Mouse (Mus musculus) heart, adult 8-10 months (tissue): Measurements from ENCODE around the gene Vps37b. TPM values are rescaled to one million over a fixed set of nuclear protein-coding genes. Genes with fewer than 3 reads are reported as not detected.
"Not testable (repeated sequence)": the region's sequence is repeated elsewhere in the genome, so short reads cannot be mapped to it uniquely, and the experiment has no call there.

Experiments
- DNase-seq: peaks from one replicate; pipeline ENCODE4 v3.0.0; 2022; ENCODE audit warnings: low spot score
- total RNA-seq, 4 experiments: library from RNA; stranded (reverse); gene quantifications; 2 replicates each; pipeline ENCODE4 v1.2.4; 2022

The Vps37b gene
- 10 to 100 TPM; 13.7 to 24.0 (median 16.5) TPM for total RNA-seq

DNA sequence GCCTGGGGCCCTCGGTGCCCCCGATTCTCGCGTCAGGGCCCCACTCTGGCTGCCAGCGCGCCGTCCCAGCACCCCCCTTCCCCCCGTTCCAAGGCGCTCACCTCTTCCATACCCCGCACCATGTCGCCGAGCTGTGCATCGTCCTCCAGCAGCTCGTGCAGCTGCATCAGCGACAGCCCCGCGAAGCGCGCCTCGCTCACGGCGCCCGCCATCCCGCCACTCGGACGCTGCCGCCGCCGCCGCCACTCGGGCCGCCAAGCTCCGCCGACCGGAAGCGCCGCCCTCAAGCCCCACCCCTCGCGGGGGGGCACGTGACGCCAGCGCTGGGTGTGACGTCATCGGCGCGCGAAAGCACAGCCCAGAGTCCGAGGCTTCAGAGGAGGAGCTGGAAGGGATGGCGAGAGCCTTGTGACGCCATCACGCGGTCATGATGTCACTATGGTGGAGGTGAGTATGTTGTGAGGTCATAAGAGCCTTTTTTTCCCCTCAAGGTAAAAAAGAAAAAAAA, at the start of gene Vps37b:
Gene Vps37b (minus strand): TSS at position 270 of the 508 bp plus-strand sequence.
- peak; percentile 83 for DNase-seq

DNA sequence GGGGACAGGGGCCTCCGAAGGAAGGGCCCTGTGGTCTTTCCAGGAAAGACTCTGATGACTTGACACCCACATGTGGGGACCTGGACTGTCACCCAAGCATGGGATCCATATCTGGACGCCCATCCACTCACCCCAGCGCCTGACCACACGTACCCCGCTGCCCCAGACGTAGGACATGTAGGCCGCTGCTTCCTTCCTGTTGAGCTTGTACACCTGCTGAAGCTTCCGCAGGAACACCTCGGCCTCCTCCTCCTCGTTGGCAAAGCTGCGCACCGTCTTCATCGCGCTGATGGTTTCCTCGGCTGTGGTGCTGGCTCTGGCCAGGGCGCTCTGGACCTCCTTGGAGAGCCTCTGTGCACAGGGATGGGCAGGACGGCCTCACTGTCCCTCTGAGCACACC, 47.8 kb upstream of the Vps37b start:
- no peak for DNase-seq

DNA sequence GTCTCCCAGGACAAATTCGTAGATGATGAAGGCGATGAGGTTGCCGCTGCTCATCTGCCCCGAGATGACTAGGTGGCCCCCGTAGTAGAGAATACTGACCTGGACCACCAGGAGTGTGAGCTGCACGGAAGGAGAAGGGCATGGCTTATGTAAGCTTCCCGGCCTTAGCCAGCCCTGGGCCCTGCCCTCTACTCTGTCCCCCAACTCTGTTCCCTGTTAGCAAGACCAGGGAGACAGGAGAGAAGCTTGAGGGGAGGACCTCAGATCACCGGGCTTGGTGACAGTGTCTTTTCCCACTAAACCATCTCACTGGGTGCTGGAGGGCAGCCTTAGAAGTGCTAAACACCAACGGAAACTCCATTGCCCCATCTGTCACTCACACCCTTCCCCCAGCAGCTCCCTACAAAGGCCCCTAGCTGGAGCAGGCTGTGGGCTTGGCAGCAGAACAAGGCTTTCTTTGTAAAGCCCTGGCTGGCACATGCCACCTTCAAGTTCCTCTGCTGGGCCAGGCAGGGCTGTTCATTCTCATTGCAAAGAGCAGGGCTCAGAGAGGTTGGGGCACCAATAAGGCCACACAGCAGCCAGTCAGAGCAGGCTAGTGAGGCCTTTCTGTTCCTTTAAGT, 46.8 kb upstream of the Vps37b start:
- DNase-seq, result no peak

DNA sequence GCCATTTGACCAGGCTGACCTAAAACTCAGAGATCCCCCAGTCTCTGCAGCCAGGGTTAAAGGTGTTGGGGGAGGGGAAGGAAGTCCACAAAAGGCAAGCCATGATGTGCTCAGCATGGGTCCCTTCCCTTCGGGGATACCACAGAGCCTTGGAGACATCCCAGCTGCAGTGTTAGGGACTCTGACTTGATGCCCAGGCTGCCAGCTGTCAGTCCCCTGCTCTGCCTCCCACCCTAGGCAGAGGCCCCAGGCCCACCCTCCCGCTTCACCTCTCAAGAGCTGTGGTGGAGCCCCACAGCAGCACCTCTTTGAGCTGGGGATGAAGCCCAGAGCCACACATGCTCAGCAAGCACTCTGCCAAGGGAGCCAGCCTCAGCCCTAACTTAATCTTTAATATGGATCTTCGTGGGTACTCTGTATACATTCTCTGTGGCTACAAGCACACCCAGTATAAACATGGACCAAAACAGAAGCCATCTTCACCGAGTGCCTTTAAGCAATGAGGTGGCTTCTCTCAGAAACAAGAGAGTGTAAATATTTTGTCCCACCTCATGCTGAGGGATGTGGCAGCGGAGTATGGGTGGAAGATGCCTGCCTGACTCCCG, 45.9 kb upstream of the Vps37b start:
- DNase-seq, result no peak

DNA sequence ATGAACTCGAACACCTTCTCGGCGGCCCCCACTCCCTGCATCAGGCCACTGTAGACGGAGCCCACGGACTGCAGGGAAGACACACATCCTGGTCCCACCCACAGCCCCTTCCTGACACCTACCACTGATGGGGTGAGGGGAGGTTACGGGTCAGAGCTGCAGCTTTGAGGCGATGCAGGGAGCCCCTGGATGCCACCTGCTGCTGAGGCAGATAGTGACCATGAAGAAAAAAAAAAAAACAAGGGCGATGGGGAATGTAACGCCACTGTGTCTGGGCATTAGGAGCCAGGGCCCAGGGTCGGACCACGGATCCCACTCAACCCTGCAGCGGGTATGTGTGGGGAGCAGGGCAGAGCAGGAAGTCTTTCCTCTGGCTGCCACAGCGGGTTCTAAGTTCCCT, 45.2 kb upstream of the Vps37b start:
- no peak for DNase-seq

DNA sequence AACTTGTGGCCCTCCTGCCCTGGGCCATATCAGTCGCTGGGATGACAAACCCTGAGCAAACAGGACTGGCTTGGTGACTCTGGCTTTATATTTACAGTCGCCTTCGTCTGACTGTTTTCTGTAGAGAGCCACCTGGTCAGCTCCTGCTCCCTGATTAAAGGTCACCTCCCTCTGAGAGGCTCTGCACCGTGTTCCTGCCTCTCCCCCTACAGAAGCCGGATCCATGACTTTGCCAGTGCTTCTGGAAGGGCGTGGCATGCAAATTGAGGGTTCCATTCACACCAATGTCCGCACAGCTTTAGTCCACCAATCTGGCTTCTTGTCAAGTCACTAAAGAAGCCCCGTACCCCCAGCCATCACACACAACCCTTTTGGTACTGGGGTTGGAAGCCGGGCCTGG, 44.5 kb upstream of the Vps37b start:
- no peak for DNase-seq

DNA sequence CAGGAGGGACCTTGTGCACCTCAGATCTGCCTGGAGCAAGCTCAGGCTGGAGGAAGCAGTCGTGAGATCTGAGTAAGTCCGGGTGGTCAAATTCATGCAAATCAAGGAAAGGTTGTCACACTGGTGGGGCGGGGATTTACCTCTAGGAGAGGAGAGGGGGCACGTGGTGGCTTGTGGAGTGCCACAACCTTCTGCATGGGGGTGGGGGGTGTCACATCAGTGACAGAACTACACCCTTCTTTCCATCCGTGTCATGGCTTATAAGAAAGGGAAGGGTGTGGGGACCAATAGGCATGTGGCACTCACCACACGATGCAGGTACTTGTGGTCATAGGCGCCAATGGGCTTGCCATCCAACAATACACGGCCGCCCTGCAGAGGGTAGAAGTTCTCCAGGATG, 43.6 kb upstream of the Vps37b start:
- DNase-seq, result no peak

DNA sequence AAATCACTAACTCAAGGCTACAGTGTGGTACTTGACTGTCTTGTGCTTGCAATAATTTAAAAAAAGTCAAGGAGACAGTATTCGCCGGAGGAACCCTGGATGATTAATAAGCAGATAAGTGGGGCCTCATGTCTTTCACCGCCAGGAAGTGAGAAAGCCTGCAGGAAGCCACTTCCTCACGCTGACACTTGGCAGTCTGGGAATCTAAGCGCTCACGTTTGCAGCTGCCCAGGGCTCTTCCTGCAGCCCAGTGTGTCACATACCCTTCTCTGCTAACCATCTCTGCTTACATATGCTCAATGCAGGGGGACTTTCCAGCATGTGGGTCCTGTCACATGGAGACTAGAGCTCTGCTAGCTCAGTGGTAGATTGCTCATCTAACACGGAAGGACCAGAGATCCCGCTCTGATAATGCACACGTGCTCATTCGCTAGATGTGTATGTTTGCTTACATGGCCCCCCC, 42.8 kb upstream of the Vps37b start:
- DNase-seq, result peak; percentile 26

DNA sequence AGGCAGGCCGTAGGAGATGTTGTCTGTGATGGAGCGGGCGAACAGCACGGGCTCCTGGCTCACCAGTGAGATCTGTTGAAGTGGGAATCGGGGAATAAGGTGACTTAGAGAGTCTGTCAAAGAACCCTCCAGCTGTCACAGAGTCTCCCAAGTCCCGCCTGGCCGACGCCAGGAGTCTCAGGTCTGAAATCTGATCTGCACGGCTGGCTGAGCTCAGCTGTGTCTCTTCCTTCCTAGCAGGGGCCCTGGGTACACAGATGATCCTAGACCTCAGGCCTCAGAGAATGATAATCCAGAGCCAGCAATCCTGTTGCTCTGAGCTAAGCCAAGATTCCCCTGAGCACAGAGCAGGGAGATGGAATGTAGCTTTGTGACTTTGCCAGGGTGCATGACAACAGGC, 41.6 kb upstream of the Vps37b start:
- DNase-seq, result no peak

DNA sequence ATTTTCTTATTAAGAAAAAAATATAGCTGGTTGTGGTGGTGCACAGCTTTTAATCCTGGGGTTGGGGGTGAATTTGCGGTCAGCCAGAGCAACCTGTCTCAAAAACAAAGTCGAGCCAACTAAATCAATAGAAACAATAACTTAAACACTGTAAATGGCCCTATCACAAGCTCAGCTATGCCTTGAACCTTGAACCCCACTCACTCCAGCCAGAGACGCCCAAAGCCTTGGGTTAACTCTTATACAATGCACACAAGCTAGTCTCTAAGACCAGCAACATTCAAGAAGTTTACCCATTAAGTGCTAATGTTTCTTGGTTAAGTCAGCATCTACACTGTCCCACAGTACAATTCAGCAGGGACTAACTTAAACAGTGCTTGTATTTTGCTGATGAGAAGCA, 37.6 kb upstream of the Vps37b start:
- no peak for DNase-seq

DNA sequence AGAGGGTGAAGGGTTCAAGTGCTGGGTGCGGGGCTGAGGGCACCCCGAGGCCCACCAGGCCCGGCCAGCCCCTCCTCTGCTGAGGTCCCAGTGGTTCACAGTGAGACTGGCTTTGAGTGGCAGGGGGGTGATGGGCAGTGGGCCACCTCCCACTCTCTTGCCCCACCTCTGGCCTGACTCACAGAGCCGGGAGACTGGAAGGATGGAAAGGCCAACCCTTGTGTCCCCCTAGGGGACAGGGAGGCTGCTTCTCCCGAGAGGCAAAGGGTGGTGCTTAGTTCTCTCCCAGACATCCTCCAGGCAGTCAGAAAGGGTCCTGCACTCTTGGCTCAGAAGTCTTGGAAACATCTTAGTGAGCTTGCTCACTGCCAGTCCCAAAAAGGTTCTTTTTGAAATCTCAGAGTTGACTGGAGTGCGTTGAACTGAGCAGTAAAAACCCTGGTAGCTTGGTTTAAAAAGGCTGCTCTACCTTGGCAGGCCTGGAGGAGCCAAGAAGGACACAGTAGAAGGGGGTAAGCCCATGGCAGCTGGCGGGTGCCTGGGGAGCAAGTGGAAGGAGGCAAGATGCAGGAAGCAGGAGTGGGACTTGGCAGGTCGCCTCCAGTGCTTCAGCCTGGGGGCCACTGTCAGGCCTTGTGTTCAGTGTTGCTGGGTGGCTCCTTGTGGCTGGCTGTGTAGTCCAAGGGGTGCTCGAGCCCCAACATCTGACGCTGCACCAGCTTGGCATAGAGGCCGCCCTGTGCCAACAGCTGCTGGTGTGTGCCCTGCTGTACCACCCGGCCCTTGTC, 30.2 kb upstream of the Vps37b start:
- DNase-seq, result no peak

DNA sequence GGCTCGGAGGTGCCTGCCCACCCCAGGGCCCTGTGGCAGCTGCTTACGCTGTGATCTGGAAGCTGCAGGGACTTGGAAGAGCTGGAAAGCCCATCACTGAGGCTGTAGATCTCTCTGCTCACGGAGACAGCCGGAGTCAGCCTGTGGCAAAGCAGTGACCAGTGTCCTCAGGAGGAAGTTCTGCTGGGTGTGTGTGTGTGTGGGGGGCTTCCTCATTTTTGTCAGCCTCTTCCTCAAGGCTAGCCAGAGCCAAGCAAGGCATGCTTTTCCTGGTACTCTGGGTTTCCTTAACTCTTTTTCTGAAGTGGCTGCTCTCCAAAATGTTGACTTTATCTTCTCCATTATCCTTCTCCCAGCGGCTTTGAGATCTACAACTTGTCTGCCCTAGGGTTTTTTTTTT, 27.6 kb upstream of the Vps37b start:
- DNase-seq, result peak; percentile 57

DNA sequence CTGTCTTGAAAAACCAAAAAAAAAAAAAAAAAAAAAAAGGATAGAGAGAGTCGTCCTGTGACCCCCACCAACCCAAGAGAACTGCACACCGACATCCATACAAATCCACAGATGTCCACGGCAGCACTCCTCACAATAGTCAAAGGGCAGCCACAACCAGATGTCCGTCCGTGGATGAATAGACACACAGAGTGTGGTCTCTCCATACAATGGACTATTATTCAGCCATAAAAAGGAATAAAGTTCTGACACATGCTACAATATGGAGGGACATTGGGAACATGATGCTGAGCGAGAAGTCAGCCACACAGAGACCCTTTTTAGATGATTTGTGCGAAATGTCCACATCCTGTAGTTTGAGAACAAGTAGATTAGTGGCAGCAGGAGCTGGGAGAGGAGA, 26.7 kb upstream of the Vps37b start:
- DNase-seq, result no peak

DNA sequence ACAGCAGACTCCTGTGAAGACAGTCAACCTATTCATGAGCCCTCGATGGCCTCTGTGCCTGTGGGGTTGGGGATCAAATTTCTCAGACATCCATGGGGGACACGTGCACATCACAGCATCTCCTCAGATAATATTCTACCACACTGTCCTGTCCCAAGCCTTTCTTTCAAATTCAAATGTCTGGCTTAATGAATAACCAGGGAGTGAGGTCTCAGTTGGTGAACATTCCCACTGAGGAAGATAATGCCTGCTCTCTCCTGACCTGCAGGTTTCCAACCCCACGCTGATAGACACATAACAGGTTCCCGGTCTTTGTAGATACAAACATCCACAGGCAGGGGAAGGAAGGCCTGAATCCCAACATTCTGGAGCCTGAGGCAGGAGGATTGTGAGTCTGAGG, 24.9 kb upstream of the Vps37b start:
- no peak for DNase-seq

DNA sequence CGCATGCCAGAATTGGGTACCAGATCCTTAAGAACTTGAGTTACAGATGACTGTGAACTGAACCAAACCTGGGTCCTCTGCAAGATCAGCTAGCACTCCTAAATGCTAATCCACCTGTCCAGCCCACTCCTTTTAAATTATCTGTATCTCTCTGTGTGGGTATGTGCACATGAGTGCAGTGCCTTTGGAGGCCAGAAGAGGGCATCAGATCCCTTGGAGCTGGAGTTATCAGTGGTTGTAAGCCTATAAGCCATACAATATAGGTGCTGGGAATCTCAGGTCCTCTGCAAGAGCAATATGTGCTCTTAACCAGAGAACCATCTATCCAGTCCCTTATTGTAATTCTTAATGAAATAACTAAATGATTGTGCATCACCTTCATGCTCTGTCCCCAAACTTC, 24.1 kb upstream of the Vps37b start:
- no peak for DNase-seq

DNA sequence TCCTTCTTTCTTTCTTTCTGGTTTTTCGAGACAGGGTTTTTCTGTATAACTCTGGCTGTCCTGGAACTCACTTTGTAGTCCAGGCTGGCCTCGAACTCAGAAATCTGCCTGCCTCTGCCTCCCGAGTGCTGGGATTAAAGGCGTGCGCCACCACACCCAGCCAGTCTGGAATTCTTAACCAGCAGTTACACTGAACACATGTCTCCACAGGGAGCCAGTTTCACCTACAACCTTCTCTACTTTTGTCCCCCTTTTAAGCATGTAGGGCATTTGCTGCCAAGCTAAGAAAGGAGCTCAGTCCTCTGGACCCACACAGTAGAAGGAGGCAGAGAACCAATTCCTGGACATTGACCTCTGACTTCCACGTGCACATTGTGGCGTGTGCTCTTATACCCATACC, 20.6 kb upstream of the Vps37b start:
- not testable (repeated sequence) for DNase-seq

DNA sequence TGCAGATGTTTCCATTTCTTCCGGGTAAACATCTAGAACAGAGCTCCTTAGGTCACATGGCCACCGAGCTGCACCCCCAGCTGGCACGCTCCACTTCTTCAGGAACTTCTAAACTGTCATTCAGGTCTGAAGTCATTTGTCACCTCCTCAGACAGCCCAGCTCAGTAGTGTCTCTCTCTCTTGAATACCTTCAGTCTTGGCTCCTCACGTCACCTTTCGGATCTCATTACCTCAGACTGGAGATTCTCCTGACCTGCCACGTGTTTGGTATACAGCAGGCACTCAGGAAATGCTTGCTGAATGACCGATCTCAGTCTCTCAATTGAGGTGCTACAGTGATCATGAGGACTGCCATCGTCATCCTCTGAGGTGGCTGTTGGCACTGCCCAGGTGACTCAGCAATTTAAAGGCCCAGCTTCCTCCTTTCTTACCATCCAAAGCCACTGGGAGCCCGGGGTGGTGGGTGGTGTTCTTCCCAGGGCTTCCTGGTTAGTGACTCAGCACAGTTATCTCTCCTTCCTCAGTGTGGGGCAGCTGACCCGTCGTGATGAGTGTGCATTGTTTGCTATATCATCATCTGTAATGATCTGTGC, 19.9 kb upstream of the Vps37b start:
- no peak for DNase-seq

DNA sequence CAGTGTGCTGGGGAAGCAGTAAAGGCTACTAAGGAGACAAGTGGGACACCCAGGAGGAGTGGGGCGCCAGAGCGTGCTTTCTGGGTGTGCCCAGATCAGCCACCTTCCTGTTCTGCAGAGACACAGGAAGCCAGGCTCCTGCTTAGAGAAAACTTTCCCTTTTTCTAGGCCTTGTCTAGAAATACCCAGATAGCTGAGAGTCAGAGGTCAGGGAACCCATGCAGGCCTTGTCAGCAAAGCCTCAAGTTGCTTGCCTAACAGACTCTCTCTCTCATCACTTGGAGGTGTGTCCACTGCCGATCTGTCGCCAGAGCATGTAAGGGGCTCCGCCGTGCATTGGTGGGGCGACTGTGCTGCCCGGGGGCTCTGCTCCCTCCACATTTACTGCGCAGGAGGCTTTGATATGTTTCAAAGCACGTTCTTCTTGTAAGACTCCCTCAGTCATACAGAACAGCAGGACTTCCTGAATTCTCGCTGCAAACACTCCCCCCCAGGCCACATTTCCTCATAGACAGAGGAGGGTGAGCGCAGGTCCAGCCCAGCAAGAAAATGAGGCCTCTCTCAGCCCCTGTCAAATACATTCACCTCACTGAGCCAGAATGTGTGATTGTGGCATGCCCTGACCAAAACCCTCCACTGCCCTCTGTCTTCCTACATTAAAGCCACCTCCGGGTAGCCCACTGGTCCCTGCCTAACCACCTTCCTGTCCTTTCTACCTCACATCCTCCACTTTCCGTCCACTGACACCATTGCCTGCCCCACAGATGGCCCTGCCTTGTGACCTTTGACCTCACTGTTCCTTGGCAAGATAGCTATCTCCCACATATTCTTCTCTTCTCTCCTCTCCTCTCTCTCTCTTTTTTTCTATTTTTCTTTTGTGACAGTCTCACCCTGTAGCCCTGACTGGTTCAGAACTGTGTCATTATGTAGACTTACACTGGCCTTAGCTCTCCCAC, 18.3 kb upstream of the Vps37b start:
- no peak for DNase-seq

DNA sequence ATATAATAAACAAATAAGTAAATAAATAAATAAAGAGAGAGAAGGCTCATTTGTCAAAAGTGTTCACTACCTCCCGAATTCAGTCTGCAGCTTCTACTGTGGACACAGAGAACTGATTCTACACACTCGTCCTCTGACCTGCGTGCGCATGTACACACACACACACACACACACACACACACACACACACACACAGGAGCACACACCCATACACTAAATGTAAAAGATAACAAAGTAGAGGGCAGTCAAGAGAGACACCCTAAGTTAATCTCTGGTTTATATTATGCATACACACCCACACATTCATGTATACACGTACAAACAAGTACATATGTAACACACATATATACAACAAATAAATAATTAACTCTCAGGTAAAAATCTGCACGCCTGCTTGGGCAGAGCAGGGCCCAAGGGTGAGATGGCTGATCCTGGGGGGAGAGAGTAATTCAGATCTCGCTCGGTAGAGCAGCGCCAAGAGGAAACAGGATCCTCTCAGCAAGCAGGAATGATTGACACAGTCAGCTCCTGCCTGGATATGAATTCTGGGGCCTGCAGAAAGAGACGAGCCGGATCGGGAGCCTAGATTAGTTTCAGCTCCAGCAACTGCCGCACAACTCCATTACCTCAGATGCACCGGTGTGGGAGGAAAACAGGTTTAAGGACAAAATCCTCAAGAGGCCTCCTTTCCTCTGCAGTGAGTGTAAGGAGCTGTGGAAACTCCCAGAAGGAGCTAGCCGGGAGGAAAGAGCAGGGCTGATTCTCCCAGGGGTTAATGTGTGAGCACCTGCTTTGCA, 17.4 kb upstream of the Vps37b start:
- no peak for DNase-seq

DNA sequence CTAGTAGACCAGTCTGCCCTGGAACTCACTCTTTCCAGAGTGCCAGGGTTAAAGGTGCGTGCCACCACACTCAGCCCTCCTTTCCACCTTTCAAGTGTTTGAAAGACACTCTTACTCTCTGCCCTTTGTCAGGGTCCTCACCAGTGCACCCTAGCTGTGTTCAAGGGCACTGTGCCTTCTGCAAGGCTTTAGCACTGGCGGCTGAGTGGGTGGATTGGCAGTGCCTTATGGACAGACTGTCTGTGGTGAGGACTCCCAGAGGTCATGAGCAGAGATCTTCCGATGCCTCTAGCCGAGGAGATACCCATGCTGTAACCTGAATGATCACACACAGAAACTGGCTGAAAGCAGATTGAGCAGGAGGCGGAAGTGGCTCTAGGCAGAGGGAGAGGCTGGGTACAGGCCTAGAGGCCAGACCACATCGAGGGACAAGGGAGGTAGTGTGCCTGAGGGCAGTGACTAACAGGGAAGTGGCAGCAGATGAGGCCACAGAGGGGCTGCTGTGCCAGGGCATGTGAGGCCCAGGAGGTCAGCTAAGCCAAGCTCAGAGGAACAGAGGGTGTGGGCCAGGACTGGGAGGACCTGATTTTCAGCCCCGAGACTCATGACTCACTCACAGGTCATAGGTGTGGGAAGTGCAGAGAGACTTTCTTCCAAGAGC, 14.8 kb upstream of the Vps37b start:
- no peak for DNase-seq
